Mouse (Mus musculus): ENCODE measurements around the gene Slc40a1. TPM values are rescaled to one million over a fixed set of nuclear protein-coding genes. Genes with fewer than 3 reads are reported as not detected.

Gene Slc40a1
- 10 to 100 TPM; 23.1 to 24.1 TPM for total RNA-seq (2021)

- DNase-seq: no peak
- intact Hi-C loops (cut with DNase I): loop anchor here (5.0 kb wide), 1 partner anchor 59 kb away; no protein-coding TSS in a partner anchor
Observed at GRCm38 (mm10) chr1:45926393-45926763, at the start of gene Slc40a1. Gene Slc40a1, minus strand, starts transcription at chr1:45926523.

- no peak for DNase-seq
- intact Hi-C loops (cut with DNase I): no loop called here
Observed at GRCm38 (mm10) chr1:45971314-45971713, 45.0 kb upstream of the Slc40a1 start.

- no peak for DNase-seq
- intact Hi-C loops (cut with DNase I): no loop called here
Observed at GRCm38 (mm10) chr1:45948988-45949387, 22.7 kb upstream of the Slc40a1 start.

GRCm38 (mm10) chr1:45947843-45948242 lies 21.5 kb upstream of the Slc40a1 start:
- DNase-seq: no peak
- intact Hi-C loops (cut with DNase I): no loop called here

- no peak for DNase-seq
- intact Hi-C loops (cut with DNase I): loop anchor here (1.0 kb wide), 1 partner anchor 106 kb away; no protein-coding TSS in a partner anchor
Observed at GRCm38 (mm10) chr1:45931127-45931526, 4.8 kb upstream of the Slc40a1 start.

GRCm38 (mm10) chr1:45926911-45927310 lies 588 bp upstream of the Slc40a1 start:
- DNase-seq: no peak
- intact Hi-C loops (cut with DNase I): loop anchor here (5.0 kb wide), 1 partner anchor 60 kb away; no protein-coding TSS in a partner anchor

GRCm38 (mm10) chr1:45925500-45926392 lies 577 bp downstream of the Slc40a1 start:
- intact Hi-C loops (cut with DNase I): loop anchor here (5.0 kb wide), 1 partner anchor 58 kb away; no protein-coding TSS in a partner anchor

GRCm38 (mm10) chr1:45925131-45925499 lies 1.2 kb downstream of the Slc40a1 start:
- intact Hi-C loops (cut with DNase I): loop anchor here (5.0 kb wide), 1 partner anchor 58 kb away; no protein-coding TSS in a partner anchor
- no peak for DNase-seq

More at GRCm38 (mm10) chr1:45925500-45926392, 577 bp downstream of the Slc40a1 start:
- peak; percentile 82 for DNase-seq

- intact Hi-C loops (cut with DNase I): no loop called here
- DNase-seq: no peak
Observed at GRCm38 (mm10) chr1:45924516-45924915, 1.8 kb downstream of the Slc40a1 start.

GRCm38 (mm10) chr1:45923306-45923705 lies 3.0 kb downstream of the Slc40a1 start:
- intact Hi-C loops (cut with DNase I): no loop called here
- no peak for DNase-seq

- intact Hi-C loops (cut with DNase I): no loop called here
- no peak for DNase-seq
Observed at GRCm38 (mm10) chr1:45920703-45921102, 5.6 kb downstream of the Slc40a1 start.

- intact Hi-C loops (cut with DNase I): no loop called here
Observed at GRCm38 (mm10) chr1:45919752-45920151, 6.6 kb downstream of the Slc40a1 start.

GRCm38 (mm10) chr1:45917136-45917803 lies 9.1 kb downstream of the Slc40a1 start:
- DNase-seq: no peak
- intact Hi-C loops (cut with DNase I): no loop called here

More at GRCm38 (mm10) chr1:45919752-45920151, 6.6 kb downstream of the Slc40a1 start:
- DNase-seq: no peak

- intact Hi-C loops (cut with DNase I): no loop called here
- DNase-seq: no peak
Observed at GRCm38 (mm10) chr1:45916174-45916573, 10.1 kb downstream of the Slc40a1 start.

GRCm38 (mm10) chr1:45914236-45914635 lies 12.1 kb downstream of the Slc40a1 start:
- DNase-seq: no peak
- intact Hi-C loops (cut with DNase I): no loop called here

GRCm38 (mm10) chr1:45905107-45905821 lies 21.1 kb downstream of the Slc40a1 start:
- intact Hi-C loops (cut with DNase I): no loop called here
- peak; percentile 13 to 41 for DNase-seq

- intact Hi-C loops (cut with DNase I): no loop called here
- no peak for DNase-seq
Observed at GRCm38 (mm10) chr1:45904161-45904560, 22.2 kb downstream of the Slc40a1 start.

GRCm38 (mm10) chr1:45898044-45898443 lies 28.3 kb downstream of the Slc40a1 start:
- DNase-seq: no peak

GRCm38 (mm10) chr1:45894168-45894912 lies 32.0 kb downstream of the Slc40a1 start:
- DNase-seq: peak; percentile 10 to 13
- intact Hi-C loops (cut with DNase I): no loop called here

More at GRCm38 (mm10) chr1:45898044-45898443, 28.3 kb downstream of the Slc40a1 start:
- intact Hi-C loops (cut with DNase I): no loop called here

- intact Hi-C loops (cut with DNase I): no loop called here
- no peak for DNase-seq
Observed at GRCm38 (mm10) chr1:45891986-45892385, 34.3 kb downstream of the Slc40a1 start.

All from heart, postnatal 36 days (tissue).